Mouse (Mus musculus) WW6 (cell line): ENCODE results near the gene Tdrd1.
A peak's percentile ranks its signal among the peaks of the same experiment; 100 is the strongest.
"Not testable (repeated sequence)": the region's sequence is repeated elsewhere in the genome, so short reads cannot be mapped to it uniquely, and the experiment has no call there.

Experiments used
- DNase-seq: peaks from one replicate; pipeline ENCODE4 v3.0.0-alpha.2; 2013; ENCODE audit warnings: low read depth, low spot score

Tdrd1 gene

GRCm38 (mm10) chr19:56826047-56826631 lies at the start of gene Tdrd1:
TSS of gene Tdrd1 (plus strand) at chr19:56826209.
- no peak for DNase-seq

DNA sequence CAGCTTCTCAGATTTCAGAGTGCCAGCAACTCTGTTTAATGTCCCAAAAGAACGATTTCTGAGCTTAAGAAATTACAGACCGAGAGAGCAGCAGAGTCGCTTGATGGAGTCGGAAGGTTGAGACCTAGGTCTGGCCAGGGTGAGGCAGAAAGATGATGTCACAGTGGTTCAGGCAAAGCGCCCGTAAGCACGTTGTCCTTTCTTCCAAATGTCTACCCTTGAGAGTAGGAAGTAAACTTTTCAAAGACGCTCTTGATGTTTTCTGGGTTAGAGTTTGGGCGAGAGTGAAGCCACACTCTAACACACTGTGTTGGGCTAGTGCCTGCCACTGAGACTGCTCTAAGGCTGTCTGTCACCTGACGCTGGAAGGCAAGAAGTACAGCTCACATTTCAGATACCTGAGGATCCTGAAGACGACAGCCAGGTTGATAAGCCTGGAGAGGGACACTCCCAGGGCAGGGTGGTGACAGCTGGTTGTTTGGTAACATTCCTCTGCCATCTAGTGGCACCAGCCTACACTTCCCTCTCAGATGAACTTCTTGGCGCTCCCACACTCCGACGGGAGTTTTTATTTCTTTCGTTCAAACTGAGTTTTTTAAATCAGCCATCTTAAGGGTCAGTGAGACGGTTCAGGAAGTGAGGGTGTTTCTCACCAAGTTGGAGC lies 49.2 kb upstream of the Tdrd1 start:
- DNase-seq: no peak

- DNase-seq: not testable (repeated sequence)
Observed at GRCm38 (mm10) chr19:56778532-56778931, 47.5 kb upstream of the Tdrd1 start.

DNA sequence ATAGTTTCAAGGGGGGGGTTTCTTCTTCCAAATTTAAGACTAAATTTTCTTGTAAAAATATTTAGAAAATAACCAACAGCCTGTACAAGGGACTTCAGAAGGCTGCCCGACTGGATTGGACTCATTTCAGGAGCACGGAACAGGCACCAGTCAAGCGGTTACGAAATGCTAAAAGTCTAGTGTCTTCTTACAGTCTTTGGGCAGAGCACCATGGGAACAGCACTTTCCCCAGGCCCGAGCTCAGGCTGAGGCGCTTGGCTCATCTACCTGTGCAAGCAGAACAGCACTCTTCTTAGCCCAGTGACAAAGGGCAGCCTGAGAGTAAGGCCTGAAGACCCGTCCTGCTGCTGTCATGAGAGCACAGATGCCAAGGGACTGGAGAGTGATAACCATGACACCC lies 38.1 kb upstream of the Tdrd1 start:
- no peak for DNase-seq

DNA sequence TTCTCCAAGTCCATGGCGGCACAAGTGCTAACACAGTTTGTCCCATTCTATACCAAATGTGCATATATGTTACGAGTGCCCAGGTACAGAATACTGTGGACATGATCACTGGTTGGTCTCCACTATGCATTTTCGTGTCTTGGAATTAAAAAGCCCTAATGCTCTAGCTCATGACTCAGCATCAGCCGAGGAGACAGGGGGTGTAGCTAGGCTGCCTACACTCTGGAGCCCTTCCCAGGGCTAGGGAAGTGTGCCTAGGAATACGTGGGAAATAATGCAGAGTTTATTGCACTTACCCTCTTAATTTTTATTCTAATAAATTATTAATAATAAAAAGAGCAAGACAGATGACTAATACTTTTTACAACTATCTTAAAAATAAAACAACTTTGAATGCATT lies 37.1 kb upstream of the Tdrd1 start:
- no peak for DNase-seq

- no peak for DNase-seq
Observed at GRCm38 (mm10) chr19:56797376-56797775, 28.6 kb upstream of the Tdrd1 start.

DNA sequence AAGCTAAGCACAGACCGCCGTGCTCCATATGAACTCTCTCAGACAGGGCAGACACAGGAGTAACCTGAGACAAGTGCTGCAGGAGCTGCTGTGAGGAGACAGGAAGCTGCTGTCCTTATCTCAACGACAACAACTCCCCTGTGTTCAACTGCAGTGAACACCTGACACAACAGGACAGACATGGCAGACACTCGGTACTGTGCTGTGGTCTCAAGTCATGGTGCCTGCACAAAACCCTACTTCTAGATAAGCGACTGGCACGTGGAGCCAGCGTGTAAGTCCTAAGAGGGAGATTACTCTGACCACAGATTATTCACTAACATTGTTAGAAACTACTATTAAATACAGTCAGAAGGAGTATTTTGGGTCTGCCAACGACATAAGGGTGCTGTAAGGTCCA lies 25.8 kb upstream of the Tdrd1 start:
- DNase-seq: no peak

GRCm38 (mm10) chr19:56800930-56801655 lies 24.9 kb upstream of the Tdrd1 start:
- DNase-seq: no peak

GRCm38 (mm10) chr19:56801656-56802351 lies 24.2 kb upstream of the Tdrd1 start:
- DNase-seq: no peak

DNA sequence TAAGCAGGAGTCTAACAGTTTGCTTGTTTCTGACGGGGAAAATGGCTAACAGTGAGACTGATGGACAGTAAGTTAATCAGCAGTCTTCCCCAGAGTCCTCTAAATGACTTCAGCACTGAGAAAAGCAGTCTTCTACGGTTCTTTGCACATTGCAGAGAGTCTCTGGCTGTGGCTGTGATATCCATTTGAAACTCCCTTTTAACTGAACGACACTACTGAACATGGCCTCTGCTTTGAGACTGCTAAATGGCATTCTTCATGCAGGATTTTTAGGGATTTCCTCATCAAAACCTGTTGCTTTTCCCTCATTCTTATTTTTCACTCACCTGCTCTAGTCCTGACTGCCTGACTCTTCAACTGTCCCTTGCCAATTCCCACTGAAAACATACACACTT lies 23.7 kb upstream of the Tdrd1 start:
- no peak for DNase-seq

GRCm38 (mm10) chr19:56805366-56805765 lies 20.6 kb upstream of the Tdrd1 start:
- DNase-seq: no peak

DNA sequence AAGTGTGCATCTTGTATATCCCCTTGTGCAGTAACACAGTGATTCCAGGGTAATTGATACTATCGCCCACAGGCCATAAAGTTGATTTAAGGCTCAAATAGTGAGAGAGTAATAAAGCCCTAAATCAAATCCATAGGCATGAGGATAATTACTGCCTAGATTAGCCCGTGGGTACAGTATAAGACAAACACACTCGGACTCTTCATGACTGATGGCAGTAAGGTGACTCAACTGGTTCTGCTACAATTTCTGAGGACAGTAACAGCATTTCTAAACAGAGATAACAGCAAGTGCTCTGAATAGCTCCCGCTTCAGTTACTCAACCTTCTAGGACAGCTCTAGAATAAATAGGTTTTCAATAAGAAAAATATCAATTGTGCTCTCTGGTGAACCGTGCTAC lies 18.9 kb upstream of the Tdrd1 start:
- DNase-seq: no peak

GRCm38 (mm10) chr19:56808771-56809170 lies 17.2 kb upstream of the Tdrd1 start:
- DNase-seq: no peak

DNA sequence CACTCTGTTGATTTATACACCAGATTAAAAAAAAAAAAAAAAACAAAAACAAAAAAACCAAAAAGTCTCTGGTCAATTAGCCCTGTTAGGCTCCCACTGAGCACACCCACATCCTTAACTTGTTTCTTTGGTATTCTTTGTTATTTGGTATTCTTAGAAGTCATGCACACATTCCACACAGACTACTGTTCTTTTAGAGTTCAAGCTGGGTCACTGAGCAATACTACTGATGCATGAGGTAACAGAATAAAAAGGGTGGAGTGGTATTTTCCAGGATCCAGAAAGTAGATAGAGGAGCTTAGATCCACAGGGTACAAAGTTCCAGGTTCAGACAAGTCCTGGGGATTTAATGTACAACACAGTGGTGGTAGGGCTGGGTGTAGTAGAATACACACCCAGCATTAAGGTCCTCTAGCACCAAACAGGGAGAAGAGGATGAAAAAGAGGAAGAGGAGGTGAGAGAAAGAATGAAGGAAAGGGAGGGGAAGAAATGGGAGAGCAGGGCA lies 15.3 kb upstream of the Tdrd1 start:
- no peak for DNase-seq

DNA sequence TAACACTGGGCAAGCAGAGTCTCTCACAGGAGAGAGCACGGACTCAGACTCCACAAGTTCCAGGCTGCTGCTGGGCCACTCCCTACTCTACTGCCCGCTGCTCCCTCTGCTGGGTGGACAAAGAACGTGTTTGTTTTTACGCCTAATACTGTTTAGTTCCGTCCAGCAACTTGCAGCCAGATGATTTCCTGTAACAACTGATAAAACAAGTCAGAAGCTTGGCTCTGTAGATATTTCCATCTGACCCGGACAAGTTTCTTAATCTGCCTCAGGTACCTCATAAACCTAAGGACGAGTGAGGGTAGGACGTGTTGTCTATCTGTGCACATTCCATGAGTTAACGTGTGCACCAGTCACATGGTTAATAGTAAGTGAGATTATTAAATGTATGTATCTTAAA lies 14.4 kb upstream of the Tdrd1 start:
- no peak for DNase-seq

GRCm38 (mm10) chr19:56813360-56813759 lies 12.6 kb upstream of the Tdrd1 start:
- DNase-seq: no peak

DNA sequence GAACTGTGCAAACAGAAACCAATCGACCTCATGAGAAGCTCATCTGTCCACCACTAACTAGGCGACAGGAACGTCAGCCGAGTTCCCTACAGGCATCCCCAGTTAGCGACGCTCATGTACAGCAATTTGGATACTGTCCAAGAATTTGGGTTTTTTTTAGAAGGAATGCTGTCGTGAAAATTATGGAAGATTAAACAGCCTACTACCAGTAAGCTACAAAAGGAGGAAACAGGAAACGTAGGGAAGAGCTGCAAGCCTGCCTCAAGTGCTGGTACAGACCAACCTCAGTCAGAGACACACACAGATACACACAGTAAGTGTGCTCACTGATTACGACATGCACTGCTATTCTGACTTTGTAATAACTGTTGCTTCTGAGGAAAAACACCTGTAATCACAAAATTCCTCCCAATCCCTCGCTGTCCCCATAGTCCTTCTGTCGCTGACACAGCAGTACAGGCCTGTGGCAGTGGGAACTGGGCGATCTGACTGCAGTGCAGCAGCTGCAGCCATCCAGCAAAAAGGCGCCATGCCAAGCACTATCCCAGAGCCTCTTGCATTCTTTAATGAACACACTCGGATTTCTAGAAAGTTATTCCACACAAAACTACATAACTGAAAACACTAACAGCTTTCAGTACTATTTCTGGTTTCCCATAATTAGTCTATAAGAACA lies 8.0 kb upstream of the Tdrd1 start:
- DNase-seq: no peak

DNA sequence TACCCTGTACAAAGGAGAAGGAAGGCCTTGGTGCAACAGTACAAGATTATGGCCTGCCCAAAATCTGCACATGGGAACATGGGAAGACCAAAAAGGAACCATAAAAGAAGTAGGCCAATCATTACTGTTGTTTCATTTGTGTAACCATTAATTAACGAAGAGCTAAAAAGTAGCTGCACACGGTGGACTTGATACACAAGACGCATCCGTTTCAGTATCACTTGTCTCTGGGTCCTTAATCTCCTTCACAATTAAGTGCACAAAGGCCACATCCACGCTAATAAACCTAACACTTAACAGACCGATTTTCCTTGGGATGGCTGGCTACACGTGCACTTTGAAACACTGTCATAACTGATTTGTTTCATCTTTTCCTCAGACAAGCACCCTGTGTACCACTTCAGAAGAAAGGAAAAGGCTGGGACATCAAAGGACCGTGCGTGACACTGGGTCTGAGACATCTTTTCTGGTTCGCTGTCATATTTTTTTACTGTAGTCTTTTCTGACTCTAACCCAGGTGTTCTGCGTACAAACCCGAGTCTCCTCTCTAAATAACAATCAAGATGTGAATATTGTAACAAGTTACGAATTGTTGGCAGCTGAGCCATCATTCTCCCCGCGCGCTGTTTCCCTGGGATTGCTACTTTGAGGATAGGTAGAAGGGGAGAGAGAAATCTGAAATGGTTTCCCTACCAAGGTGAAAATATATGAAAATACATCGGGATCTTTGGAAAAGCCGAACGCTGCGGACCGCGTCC lies 4.8 kb upstream of the Tdrd1 start:
- no peak for DNase-seq

GRCm38 (mm10) chr19:56821798-56822447 lies 4.1 kb upstream of the Tdrd1 start, which contains the start of gene Ccdc186:
TSS of gene Ccdc186 (minus strand) at chr19:56822190.
- DNase-seq: peak; percentile 88

DNA sequence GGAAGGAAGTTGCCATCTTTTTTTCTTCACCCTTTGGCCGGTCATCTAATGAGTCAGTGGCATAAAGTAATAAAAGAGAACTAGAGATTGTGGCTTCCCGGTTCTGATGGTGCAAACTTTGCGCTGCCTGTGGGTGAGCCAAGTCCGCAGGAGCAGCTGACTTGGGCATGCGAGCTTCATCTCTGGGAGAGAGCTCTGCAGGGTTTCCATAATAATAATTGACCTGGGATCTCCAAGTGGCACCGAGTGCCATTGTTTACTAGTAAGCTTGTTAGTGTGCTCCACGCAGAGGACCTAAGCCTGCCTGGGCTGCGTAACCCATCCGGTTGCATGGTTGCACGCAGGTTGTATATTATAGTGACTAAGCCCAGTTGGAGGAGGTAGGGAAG lies 3.6 kb upstream of the Tdrd1 start:
- no peak for DNase-seq
